Mouse (Mus musculus) heart, adult 18-20 months (tissue): ENCODE results near the gene Cspg4. TPM values are rescaled to one million over a fixed set of nuclear protein-coding genes. Genes with fewer than 3 reads are reported as not detected.

Experiments
- DNase-seq, 2 experiments: peaks; one replicate each; pipeline ENCODE4 v3.0.0; 2021 to 2022; ENCODE audit warnings: mixed read lengths in 1 of 2
- total RNA-seq, 2 experiments: library from RNA; stranded (reverse); gene quantifications; 2 replicates each; pipeline ENCODE4 v1.2.3; 2021

Gene Cspg4
- total RNA-seq, 2 experiments from 2014 or later = 9.9 to 11.5 TPM

GRCm38 (mm10) chr9:56864216-56864729, 560 bp upstream of the Cspg4 start, which contains the start of gene Odf3l1:
TSS of gene Odf3l1 (minus strand) at chr9:56864679.
- peak in 1 of 2 experiments; percentile 42 for DNase-seq

GRCm38 (mm10) chr9:56865673-56866400, 1.0 kb downstream of the Cspg4 start:
- no peak for DNase-seq

- DNase-seq = no peak
Measured at GRCm38 (mm10) chr9:56866430-56866829, 1.6 kb downstream of the Cspg4 start.

GRCm38 (mm10) chr9:56868292-56868691, 3.5 kb downstream of the Cspg4 start:
- DNase-seq = no peak

- DNase-seq = no peak
Measured at GRCm38 (mm10) chr9:56869552-56869951, 4.7 kb downstream of the Cspg4 start.

- DNase-seq = no peak
Measured at GRCm38 (mm10) chr9:56870778-56871177, 5.9 kb downstream of the Cspg4 start.

GRCm38 (mm10) chr9:56871191-56871590, 6.4 kb downstream of the Cspg4 start:
- DNase-seq = peak; percentile 68 to 81

GRCm38 (mm10) chr9:56872105-56872903, 7.5 kb downstream of the Cspg4 start:
- DNase-seq = no peak

GRCm38 (mm10) chr9:56873097-56873496, 8.3 kb downstream of the Cspg4 start:
- DNase-seq = no peak

- no peak for DNase-seq
Measured at GRCm38 (mm10) chr9:56876784-56877183, 12.0 kb downstream of the Cspg4 start.

GRCm38 (mm10) chr9:56877284-56877683, 12.5 kb downstream of the Cspg4 start:
- DNase-seq = no peak

GRCm38 (mm10) chr9:56880790-56881189, 16.0 kb downstream of the Cspg4 start:
- no peak for DNase-seq

GRCm38 (mm10) chr9:56881539-56882082, 16.8 kb downstream of the Cspg4 start:
- no peak for DNase-seq

GRCm38 (mm10) chr9:56882283-56882682, 17.4 kb downstream of the Cspg4 start:
- DNase-seq = no peak

- peak; percentile 68 to 87 for DNase-seq
Measured at GRCm38 (mm10) chr9:56882818-56883217, 18.0 kb downstream of the Cspg4 start.

- DNase-seq = no peak
Measured at GRCm38 (mm10) chr9:56883470-56883869, 18.6 kb downstream of the Cspg4 start.

- DNase-seq = no peak
Measured at GRCm38 (mm10) chr9:56884328-56884727, 19.5 kb downstream of the Cspg4 start.

GRCm38 (mm10) chr9:56886113-56886512, 21.3 kb downstream of the Cspg4 start:
- DNase-seq = no peak

- no peak for DNase-seq
Measured at GRCm38 (mm10) chr9:56886601-56887000, 21.8 kb downstream of the Cspg4 start.

- DNase-seq = no peak
Measured at GRCm38 (mm10) chr9:56887581-56887980, 22.7 kb downstream of the Cspg4 start.

GRCm38 (mm10) chr9:56889817-56890216, 25.0 kb downstream of the Cspg4 start:
- DNase-seq = peak; percentile 77 to 87

- no peak for DNase-seq
Measured at GRCm38 (mm10) chr9:56890522-56891250, 25.9 kb downstream of the Cspg4 start.
